Mouse (Mus musculus) lung, embryonic 15.5 days (tissue): Measurements from ENCODE around the gene Rbm44. TPM values are rescaled to one million over a fixed set of nuclear protein-coding genes. Genes with fewer than 3 reads are reported as not detected.

Experiments used
- ATAC-seq: fragments of 200-750 bp; cut with Nextera tagmentation; 2 replicates; pipeline ENCODE4 v1.8.0; 2017; ENCODE audit warnings: moderate number of reproducible peaks, borderline replicate concordance; ENCODE audit not compliant: low FRiP score, low TSS enrichment; ENCODE audit errors: extremely low read depth
- H3K27ac ChIP-seq: fragments of 300-500 bp; sonication (generic); 2 replicates; pipeline ENCODE4 v1.5.1; 2015; ENCODE audit warnings: moderate library complexity, mild to moderate bottlenecking, inconsistent platforms
- H3K27me3 ChIP-seq: fragments of 300-500 bp; sonication (generic); 2 replicates; pipeline ENCODE4 v1.6.1; 2015; ENCODE audit warnings: inconsistent platforms
- H3K36me3 ChIP-seq: fragments of 300-500 bp; sonication (generic); 2 replicates; pipeline ENCODE4 v1.6.1; 2015; ENCODE audit warnings: inconsistent platforms
- H3K4me1 ChIP-seq: fragments of 300-500 bp; sonication (generic); 2 replicates; pipeline ENCODE4 v1.6.1; 2015; ENCODE audit warnings: inconsistent platforms
- H3K4me2 ChIP-seq: fragments of 300-500 bp; sonication (generic); 2 replicates; pipeline ENCODE4 v1.6.1; 2015; ENCODE audit warnings: inconsistent platforms, mild to moderate bottlenecking, moderate library complexity
- H3K4me3 ChIP-seq: fragments of 300-500 bp; sonication (generic); 2 replicates; pipeline ENCODE4 v1.5.1; 2015; ENCODE audit warnings: mild to moderate bottlenecking, inconsistent platforms
- H3K9ac ChIP-seq: fragments of 300-500 bp; sonication (generic); 2 replicates; pipeline ENCODE4 v1.6.1; 2015; ENCODE audit warnings: inconsistent platforms
- H3K9me3 ChIP-seq: fragments of 300-500 bp; sonication (generic); 2 replicates; pipeline ENCODE4 v1.6.1; 2016; ENCODE audit warnings: inconsistent platforms
- WGBS: fragments of 180-500 bp; shearing (Covaris S2); methylation state at CpG from one replicate; pipeline ENCODE4 v1.1.7; 2015; 5-methylcytosine and 5-hydroxymethylcytosine counted together
- polyA plus RNA-seq: library from polyadenylated mRNA; unstranded; fragments of >200 nt; fragmentation: Nextera tagmentation; extraction: Ambion mirVana; gene quantifications from 2 replicates; pipeline ENCODE4 v1.2.1, GENCODE M21; 2015

The Rbm44 gene
- polyA plus RNA-seq, 1 experiment from 2014 or later = 1.0 TPM

GRCm38 (mm10) chr1:91122121-91122520 lies 22.8 kb upstream of the Rbm44 start:
- H3K9ac ChIP-seq = no peak overlapping the region
- no peak overlapping the region for H3K4me2 ChIP-seq
- H3K4me3 ChIP-seq = no peak overlapping the region
- no peaks in the 10 kb centered on the region for H3K27me3 ChIP-seq
- no peaks in the 10 kb centered on the region for H3K9me3 ChIP-seq
- H3K4me1 ChIP-seq = no peaks in the 10 kb centered on the region
- ATAC-seq = no peak
- H3K36me3 ChIP-seq = peaks cover 58% of the 10 kb centered on the region
- 72% methylated on average over 11 of the region's 11 CpGs for WGBS
- H3K27ac ChIP-seq = no peak overlapping the region

GRCm38 (mm10) chr1:91123004-91123403 lies 21.9 kb upstream of the Rbm44 start:
- peaks cover 57% of the 10 kb centered on the region for H3K36me3 ChIP-seq
- no peak overlapping the region for H3K27ac ChIP-seq
- ATAC-seq = no peak
- 88% methylated on average over 5 of the region's 5 CpGs for WGBS
- H3K9me3 ChIP-seq = no peaks in the 10 kb centered on the region
- H3K4me2 ChIP-seq = no peak overlapping the region
- H3K27me3 ChIP-seq = no peaks in the 10 kb centered on the region
- no peaks in the 10 kb centered on the region for H3K4me1 ChIP-seq
- H3K4me3 ChIP-seq = no peak overlapping the region
- H3K9ac ChIP-seq = no peak overlapping the region

- H3K4me2 ChIP-seq = no peak overlapping the region
- no peak for ATAC-seq
- H3K9ac ChIP-seq = no peak overlapping the region
- no peaks in the 10 kb centered on the region for H3K4me1 ChIP-seq
- no peaks in the 10 kb centered on the region for H3K9me3 ChIP-seq
- 77% methylated on average over 3 of the region's 3 CpGs for WGBS
- H3K27me3 ChIP-seq = no peaks in the 10 kb centered on the region
- peaks cover 61% of the 10 kb centered on the region for H3K36me3 ChIP-seq
- no peak overlapping the region for H3K27ac ChIP-seq
- no peak overlapping the region for H3K4me3 ChIP-seq
These were observed 21.4 kb upstream of the Rbm44 start for GRCm38 (mm10) chr1:91123466-91123865.

GRCm38 (mm10) chr1:91128849-91129248 lies 16.0 kb upstream of the Rbm44 start:
- no peak for ATAC-seq
- WGBS = 85% methylated on average over 4 of the region's 4 CpGs
- H3K9me3 ChIP-seq = no peaks in the 10 kb centered on the region
- no peaks in the 10 kb centered on the region for H3K27me3 ChIP-seq
- no peak overlapping the region for H3K9ac ChIP-seq
- no peaks in the 10 kb centered on the region for H3K4me1 ChIP-seq
- peaks cover 46% of the 10 kb centered on the region for H3K36me3 ChIP-seq
- no peak overlapping the region for H3K4me2 ChIP-seq
- no peak overlapping the region for H3K27ac ChIP-seq
- H3K4me3 ChIP-seq = no peak overlapping the region

- H3K9me3 ChIP-seq = no peaks in the 10 kb centered on the region
- H3K4me3 ChIP-seq = no peak overlapping the region
- H3K4me2 ChIP-seq = no peak overlapping the region
- H3K27ac ChIP-seq = no peak overlapping the region
- H3K9ac ChIP-seq = no peak overlapping the region
- H3K4me1 ChIP-seq = no peaks in the 10 kb centered on the region
- ATAC-seq = no peak
- H3K36me3 ChIP-seq = no peaks in the 10 kb centered on the region
- WGBS = 78% methylated on average over 2 of the region's 2 CpGs
- no peaks in the 10 kb centered on the region for H3K27me3 ChIP-seq
These were observed 7.9 kb upstream of the Rbm44 start for GRCm38 (mm10) chr1:91137036-91137435.

GRCm38 (mm10) chr1:91151509-91151908 lies 6.6 kb downstream of the Rbm44 start:
- H3K27ac ChIP-seq = no peak overlapping the region
- no peaks in the 10 kb centered on the region for H3K27me3 ChIP-seq
- H3K9ac ChIP-seq = no peak overlapping the region
- no peaks in the 10 kb centered on the region for H3K36me3 ChIP-seq
- no peaks in the 10 kb centered on the region for H3K9me3 ChIP-seq
- no peak for ATAC-seq
- H3K4me3 ChIP-seq = no peak overlapping the region
- H3K4me1 ChIP-seq = no peaks in the 10 kb centered on the region
- H3K4me2 ChIP-seq = no peak overlapping the region
- 55% methylated on average over 2 of the region's 2 CpGs for whole genome bisulfite sequencing

- ATAC-seq = no peak
- Histone ChIP-seq H3K27me3 (no peaks in the 10 kb centered on the region), H3K4me3 (no peak overlapping the region), H3K27ac (no peak overlapping the region), H3K9me3 (no peaks in the 10 kb centered on the region), H3K4me2 (no peak overlapping the region), H3K4me1 (no peaks in the 10 kb centered on the region), H3K36me3 (no peaks in the 10 kb centered on the region), H3K9ac (no peak overlapping the region)
- 75% methylated on average over 6 of the region's 6 CpGs for WGBS
These were observed 21.9 kb downstream of the Rbm44 start for GRCm38 (mm10) chr1:91166798-91167197.

GRCm38 (mm10) chr1:91169157-91169556 lies 24.3 kb downstream of the Rbm44 start:
- no peak for ATAC-seq
- Histone ChIP-seq H3K4me1 (no peaks in the 10 kb centered on the region), H3K36me3 (no peaks in the 10 kb centered on the region), H3K9ac (no peak overlapping the region), H3K4me2 (no peak overlapping the region), H3K4me3 (no peak overlapping the region), H3K27ac (no peak overlapping the region), H3K9me3 (no peaks in the 10 kb centered on the region), H3K27me3 (no peaks in the 10 kb centered on the region)
- 59% methylated on average over 4 of the region's 4 CpGs for WGBS

- Histone ChIP-seq H3K9me3 (no peaks in the 10 kb centered on the region), H3K27me3 (peaks cover 13% of the 10 kb centered on the region; the same call in 1 of the 2 replicates), H3K4me2 (no peak overlapping the region), H3K9ac (no peak overlapping the region), H3K36me3 (no peaks in the 10 kb centered on the region), H3K4me3 (no peak overlapping the region), H3K4me1 (peaks cover 5% of the 10 kb centered on the region), H3K27ac (no peak overlapping the region)
- WGBS = 81% methylated on average over 5 of the region's 5 CpGs
- no peak for ATAC-seq
These were observed 29.9 kb downstream of the Rbm44 start for GRCm38 (mm10) chr1:91174796-91175195.

GRCm38 (mm10) chr1:91176026-91176425 lies 31.1 kb downstream of the Rbm44 start:
- Histone ChIP-seq H3K9ac (no peak overlapping the region), H3K4me1 (peaks cover 17% of the 10 kb centered on the region), H3K27me3 (peaks cover 23% of the 10 kb centered on the region; the same call in 1 of the 2 replicates), H3K36me3 (no peaks in the 10 kb centered on the region), H3K4me2 (no peak overlapping the region), H3K27ac (no peak overlapping the region), H3K4me3 (no peak overlapping the region), H3K9me3 (no peaks in the 10 kb centered on the region)
- no peak for ATAC-seq
- 35% methylated on average over 3 of the region's 3 CpGs for WGBS

- Histone ChIP-seq H3K4me1 (peaks cover 26% of the 10 kb centered on the region), H3K4me2 (no peak overlapping the region), H3K9me3 (no peaks in the 10 kb centered on the region), H3K27ac (no peak overlapping the region), H3K27me3 (peaks cover 23% of the 10 kb centered on the region; the same call in 1 of the 2 replicates), H3K36me3 (no peaks in the 10 kb centered on the region), H3K9ac (no peak overlapping the region), H3K4me3 (no peak overlapping the region)
- WGBS = 62% methylated on average over 4 of the region's 4 CpGs
- no peak for ATAC-seq
These were observed 32.0 kb downstream of the Rbm44 start for GRCm38 (mm10) chr1:91176871-91177270.

GRCm38 (mm10) chr1:91179086-91179485 lies 34.2 kb downstream of the Rbm44 start:
- WGBS = 30% methylated on average over 5 of the region's 5 CpGs
- no peak overlapping the region for H3K27ac ChIP-seq
- no peak overlapping the region for H3K4me3 ChIP-seq
- H3K27me3 ChIP-seq = peaks cover 30% of the 10 kb centered on the region; the same call in 1 of the 2 replicates
- H3K36me3 ChIP-seq = no peaks in the 10 kb centered on the region
- ATAC-seq = peak; percentile 48; the same call in 1 of the 2 replicates
- no peaks in the 10 kb centered on the region for H3K9me3 ChIP-seq
- peaks cover 35% of the 10 kb centered on the region for H3K4me1 ChIP-seq
- H3K4me2 ChIP-seq = peak overlapping the region; percentile 73; the same call in 1 of the 2 replicates
- no peak overlapping the region for H3K9ac ChIP-seq
